Mouse (Mus musculus): ENCODE results near the gene Neurl3. TPM values are rescaled to one million over a fixed set of nuclear protein-coding genes. Genes with fewer than 3 reads are reported as not detected.

Gene Neurl3
- polyA plus RNA-seq (2015; fragmentation: Nextera tagmentation; extraction: Ambion mirVana), result 2.4 and 2.8 TPM in 2 replicates

GRCm38 (mm10) chr1:36274455-36274854, at the start of gene Neurl3:
TSS of gene Neurl3 (minus strand) at chr1:36274679.
- H3K4me2 ChIP-seq, result peak within 1 kb of the TSS; percentile 56
- DNase-seq (no peak), ATAC-seq (ENCODE audit: low read depth) (no peak)
- H3K9me3 ChIP-seq (replicated peaks), result no peaks in the 10 kb centered on the region
- peak within 1 kb of the TSS; percentile 25 for H3K4me3 ChIP-seq (replicated peaks)
- 56% methylated on average over 5 of the region's 5 CpGs for WGBS (ENCODE audit: insufficient replicate concordance)
- H3K4me1 ChIP-seq (replicated peaks), result peaks cover 66% of the 10 kb centered on the region
- no peak within 1 kb of the TSS for H3K9ac ChIP-seq
- no peak within 1 kb of the TSS; the same call in 1 of the 2 replicates for H3K27ac ChIP-seq
- H3K27me3 ChIP-seq, result 0 out of 2 replicates have a peak, but pooled peaks cover 7% of the 10 kb centered on the region
- H3K36me3 ChIP-seq, result no peaks in the 10 kb centered on the region

- no peaks in the 10 kb centered on the region for H3K27me3 ChIP-seq
- H3K9ac ChIP-seq, result no peak overlapping the region
- no peak overlapping the region for H3K4me3 ChIP-seq (replicated peaks)
- H3K4me2 ChIP-seq, result no peak overlapping the region
- H3K36me3 ChIP-seq, result no peaks in the 10 kb centered on the region
- H3K27ac ChIP-seq, result no peak overlapping the region
- no peaks in the 10 kb centered on the region for H3K4me1 ChIP-seq (replicated peaks)
- ATAC-seq (ENCODE audit: low read depth) (no peak), DNase-seq (no peak)
- WGBS (ENCODE audit: insufficient replicate concordance), result 31% methylated on average over 8 of the region's 8 CpGs
- no peaks in the 10 kb centered on the region for H3K9me3 ChIP-seq (replicated peaks)
These were observed 49.4 kb upstream of the Neurl3 start for GRCm38 (mm10) chr1:36323746-36324448.

- Histone ChIP-seq H3K9ac (no peak overlapping the region), H3K4me2 (no peak overlapping the region), H3K27ac (no peak overlapping the region), H3K4me1 (replicated peaks) (no peaks in the 10 kb centered on the region), H3K27me3 (no peaks in the 10 kb centered on the region), H3K36me3 (no peaks in the 10 kb centered on the region), H3K4me3 (replicated peaks) (no peak overlapping the region), H3K9me3 (replicated peaks) (no peaks in the 10 kb centered on the region)
- ATAC-seq (ENCODE audit: low read depth) (no peak), DNase-seq (no peak)
- 62% methylated on average over 9 of the region's 9 CpGs for WGBS (ENCODE audit: insufficient replicate concordance)
These were observed 48.6 kb upstream of the Neurl3 start for GRCm38 (mm10) chr1:36323076-36323475.

- no peak overlapping the region for H3K27ac ChIP-seq
- H3K27me3 ChIP-seq, result no peaks in the 10 kb centered on the region
- H3K4me3 ChIP-seq (replicated peaks), result no peak overlapping the region
- H3K36me3 ChIP-seq, result no peaks in the 10 kb centered on the region
- H3K4me1 ChIP-seq (replicated peaks), result no peaks in the 10 kb centered on the region
- DNase-seq (no peak), ATAC-seq (ENCODE audit: low read depth) (no peak)
- WGBS (ENCODE audit: insufficient replicate concordance), result 61% methylated on average over 11 of the region's 11 CpGs
- no peak overlapping the region for H3K4me2 ChIP-seq
- H3K9me3 ChIP-seq (replicated peaks), result no peaks in the 10 kb centered on the region
- no peak overlapping the region for H3K9ac ChIP-seq
These were observed 47.5 kb upstream of the Neurl3 start for GRCm38 (mm10) chr1:36321829-36322573.

GRCm38 (mm10) chr1:36321164-36321563, 46.7 kb upstream of the Neurl3 start:
- Histone ChIP-seq H3K4me1 (replicated peaks) (no peaks in the 10 kb centered on the region), H3K27ac (no peak overlapping the region), H3K27me3 (no peaks in the 10 kb centered on the region), H3K9ac (no peak overlapping the region), H3K4me2 (no peak overlapping the region), H3K9me3 (replicated peaks) (no peaks in the 10 kb centered on the region), H3K36me3 (no peaks in the 10 kb centered on the region), H3K4me3 (replicated peaks) (no peak overlapping the region)
- WGBS (ENCODE audit: insufficient replicate concordance), result 77% methylated on average over 2 of the region's 2 CpGs
- no peak for ATAC-seq (ENCODE audit: low read depth)
- no peak for DNase-seq

GRCm38 (mm10) chr1:36315776-36316100, 41.3 kb upstream of the Neurl3 start:
- no peaks in the 10 kb centered on the region for H3K9me3 ChIP-seq (replicated peaks)
- no peak overlapping the region for H3K4me2 ChIP-seq
- DNase-seq (no peak), ATAC-seq (ENCODE audit: low read depth) (no peak)
- H3K27me3 ChIP-seq, result peaks cover 4% of the 10 kb centered on the region; the same call in 1 of the 2 replicates
- H3K27ac ChIP-seq, result no peak overlapping the region
- no peaks in the 10 kb centered on the region for H3K4me1 ChIP-seq (replicated peaks)
- H3K9ac ChIP-seq, result no peak overlapping the region
- WGBS (ENCODE audit: insufficient replicate concordance), result 71% methylated on average over 2 of the region's 2 CpGs
- no peak overlapping the region for H3K4me3 ChIP-seq (replicated peaks)
- H3K36me3 ChIP-seq, result no peaks in the 10 kb centered on the region

- ATAC-seq (ENCODE audit: low read depth) (peak; percentile 45; the same call in 1 of the 2 replicates), DNase-seq (peak; percentile 23)
- WGBS (ENCODE audit: insufficient replicate concordance), result 69% methylated on average over 11 of the region's 11 CpGs
- Histone ChIP-seq H3K27me3 (peaks cover 7% of the 10 kb centered on the region), H3K36me3 (no peaks in the 10 kb centered on the region), H3K4me1 (replicated peaks) (peaks cover 2% of the 10 kb centered on the region; the same call in 1 of the 2 replicates), H3K27ac (no peak overlapping the region), H3K4me2 (no peak overlapping the region), H3K4me3 (replicated peaks) (no peak overlapping the region), H3K9me3 (replicated peaks) (no peaks in the 10 kb centered on the region), H3K9ac (no peak overlapping the region)
These were observed 40.7 kb upstream of the Neurl3 start for GRCm38 (mm10) chr1:36314959-36315775.

GRCm38 (mm10) chr1:36309498-36309901, 35.0 kb upstream of the Neurl3 start:
- H3K4me3 ChIP-seq (replicated peaks), result 0 out of 2 replicates have a peak overlapping the region, but pooled peaks have one; percentile 71
- H3K9ac ChIP-seq, result no peak overlapping the region
- peaks cover 23% of the 10 kb centered on the region for H3K4me1 ChIP-seq (replicated peaks)
- peak overlapping the region; percentile 95 for H3K4me2 ChIP-seq
- WGBS (ENCODE audit: insufficient replicate concordance), result 29% methylated on average over 3 of the region's 3 CpGs
- no peaks in the 10 kb centered on the region for H3K9me3 ChIP-seq (replicated peaks)
- H3K36me3 ChIP-seq, result no peaks in the 10 kb centered on the region
- DNase-seq (no peak), ATAC-seq (ENCODE audit: low read depth) (no peak)
- no peak overlapping the region for H3K27ac ChIP-seq
- peaks cover 41% of the 10 kb centered on the region for H3K27me3 ChIP-seq

- H3K4me1 ChIP-seq (replicated peaks), result peaks cover 23% of the 10 kb centered on the region
- no peaks in the 10 kb centered on the region for H3K9me3 ChIP-seq (replicated peaks)
- no peak for DNase-seq
- peak overlapping the region; percentile 71 for H3K4me3 ChIP-seq (replicated peaks)
- H3K9ac ChIP-seq, result peak overlapping the region; percentile 77; the same call in 1 of the 2 replicates
- peak overlapping the region; percentile 95 for H3K4me2 ChIP-seq
- H3K27me3 ChIP-seq, result peaks cover 46% of the 10 kb centered on the region
- H3K36me3 ChIP-seq, result no peaks in the 10 kb centered on the region
- peak overlapping the region; percentile 76; the same call in 1 of the 2 replicates for H3K27ac ChIP-seq
- 47% methylated on average over 9 of the region's 9 CpGs for WGBS (ENCODE audit: insufficient replicate concordance)
- no peak for ATAC-seq (ENCODE audit: low read depth)
These were observed 34.5 kb upstream of the Neurl3 start for GRCm38 (mm10) chr1:36308966-36309475.

GRCm38 (mm10) chr1:36308451-36308901, 34.0 kb upstream of the Neurl3 start:
- peaks cover 23% of the 10 kb centered on the region for H3K4me1 ChIP-seq (replicated peaks)
- peaks cover 52% of the 10 kb centered on the region for H3K27me3 ChIP-seq
- WGBS (ENCODE audit: insufficient replicate concordance), result 7% methylated on average over 12 of the region's 12 CpGs
- ATAC-seq (ENCODE audit: low read depth), result no peak
- H3K36me3 ChIP-seq, result no peaks in the 10 kb centered on the region
- peak overlapping the region; percentile 77 for H3K9ac ChIP-seq
- no peak for DNase-seq
- H3K9me3 ChIP-seq (replicated peaks), result no peaks in the 10 kb centered on the region
- H3K4me3 ChIP-seq (replicated peaks), result peak overlapping the region; percentile 71
- peak overlapping the region; percentile 76; the same call in 1 of the 2 replicates for H3K27ac ChIP-seq
- peak overlapping the region; percentile 95 for H3K4me2 ChIP-seq

Measured in liver, embryonic 13.5 days (tissue).